Mouse (Mus musculus): ENCODE data around the gene Ms4a8a.

Gene Ms4a8a

GRCm38 (mm10) chr19:11017891-11018290 lies 63.0 kb downstream of the Ms4a8a start, which contains the start of gene Ms4a18:
Gene Ms4a18, minus strand, starts transcription at chr19:11018031.
- DNase-seq (ENCODE audit: extremely low read depth, low read depth) = no peak

Data from MEL-GATA-1-ER (cell line).